Mouse (Mus musculus): ENCODE data around the gene Dcaf11. TPM values are rescaled to one million over a fixed set of nuclear protein-coding genes. Genes with fewer than 3 reads are reported as not detected.

Dcaf11 gene
- polyA plus RNA-seq, 1 experiment from 2014 or later = 130 TPM

GRCm38 (mm10) chr14:55576376-55576775, 16.6 kb downstream of the Dcaf11 start:
- ATAC-seq (no peak), DNase-seq (ENCODE audit: low spot score) (no peak)
- Histone ChIP-seq H3K9ac (ENCODE audit: low read length) (no peak overlapping the region), H3K4me2 (ENCODE audit: low read length) (no peak overlapping the region), H3K27me3 (replicated peaks; ENCODE audit: control insufficient read depth, insufficient read depth, low read length) (no peaks in the 10 kb centered on the region), H3K9me3 (replicated peaks; ENCODE audit: control insufficient read depth, low read length) (no peaks in the 10 kb centered on the region), H3K4me3 (ENCODE audit: low read depth, low read length) (no peak overlapping the region), H3K27ac (ENCODE audit: low read depth, low read length) (no peak overlapping the region), H3K36me3 (ENCODE audit: control insufficient read depth, insufficient read depth, low read length) (peaks cover 6% of the 10 kb centered on the region), H3K4me1 (ENCODE audit: control insufficient read depth, insufficient read depth, low read length) (peaks cover 6% of the 10 kb centered on the region; the same call in 1 of the 2 replicates)
- 76% methylated on average over 16 of the region's 16 CpGs for WGBS

- Histone ChIP-seq H3K9ac (ENCODE audit: low read length) (peak within 1 kb of the TSS; percentile 94), H3K4me2 (ENCODE audit: low read length) (peak within 1 kb of the TSS; percentile 89), H3K27me3 (replicated peaks; ENCODE audit: control insufficient read depth, insufficient read depth, low read length) (no peaks in the 10 kb centered on the region), H3K4me3 (ENCODE audit: low read depth, low read length) (peak within 1 kb of the TSS; percentile 65), H3K27ac (ENCODE audit: low read depth, low read length) (peak within 1 kb of the TSS; percentile 88), H3K36me3 (ENCODE audit: control insufficient read depth, insufficient read depth, low read length) (peaks cover 9% of the 10 kb centered on the region), H3K4me1 (ENCODE audit: control insufficient read depth, insufficient read depth, low read length) (peaks cover 6% of the 10 kb centered on the region; the same call in 1 of the 2 replicates), H3K9me3 (replicated peaks; ENCODE audit: control insufficient read depth, low read length) (no peaks in the 10 kb centered on the region)
- peak; percentile 95 for ATAC-seq
- peak; percentile 92 for DNase-seq (ENCODE audit: low spot score)
- under 1% methylated on average over 20 of the region's 32 CpGs for WGBS
These were observed 18.3 kb downstream of the Dcaf11 start, which contains the start of gene Psme1 for GRCm38 (mm10) chr14:55577871-55578667. Gene Psme1 (plus strand): TSS chr14:55578123.

GRCm38 (mm10) chr14:55578668-55579269, 19.0 kb downstream of the Dcaf11 start:
- peak overlapping the region; percentile 89 for H3K4me2 ChIP-seq (ENCODE audit: low read length)
- DNase-seq (ENCODE audit: low spot score) (peak; percentile 55), ATAC-seq (no peak)
- H3K9me3 ChIP-seq (replicated peaks; ENCODE audit: control insufficient read depth, low read length) = no peaks in the 10 kb centered on the region
- peak overlapping the region; percentile 65 for H3K4me3 ChIP-seq (ENCODE audit: low read depth, low read length)
- peaks cover 6% of the 10 kb centered on the region; the same call in 1 of the 2 replicates for H3K4me1 ChIP-seq (ENCODE audit: control insufficient read depth, insufficient read depth, low read length)
- no peaks in the 10 kb centered on the region for H3K27me3 ChIP-seq (replicated peaks; ENCODE audit: control insufficient read depth, insufficient read depth, low read length)
- H3K27ac ChIP-seq (ENCODE audit: low read depth, low read length) = peak overlapping the region; percentile 88
- WGBS = 29% methylated on average over 6 of the region's 6 CpGs
- H3K36me3 ChIP-seq (ENCODE audit: control insufficient read depth, insufficient read depth, low read length) = peaks cover 9% of the 10 kb centered on the region
- peak overlapping the region; percentile 94 for H3K9ac ChIP-seq (ENCODE audit: low read length)

DNA sequence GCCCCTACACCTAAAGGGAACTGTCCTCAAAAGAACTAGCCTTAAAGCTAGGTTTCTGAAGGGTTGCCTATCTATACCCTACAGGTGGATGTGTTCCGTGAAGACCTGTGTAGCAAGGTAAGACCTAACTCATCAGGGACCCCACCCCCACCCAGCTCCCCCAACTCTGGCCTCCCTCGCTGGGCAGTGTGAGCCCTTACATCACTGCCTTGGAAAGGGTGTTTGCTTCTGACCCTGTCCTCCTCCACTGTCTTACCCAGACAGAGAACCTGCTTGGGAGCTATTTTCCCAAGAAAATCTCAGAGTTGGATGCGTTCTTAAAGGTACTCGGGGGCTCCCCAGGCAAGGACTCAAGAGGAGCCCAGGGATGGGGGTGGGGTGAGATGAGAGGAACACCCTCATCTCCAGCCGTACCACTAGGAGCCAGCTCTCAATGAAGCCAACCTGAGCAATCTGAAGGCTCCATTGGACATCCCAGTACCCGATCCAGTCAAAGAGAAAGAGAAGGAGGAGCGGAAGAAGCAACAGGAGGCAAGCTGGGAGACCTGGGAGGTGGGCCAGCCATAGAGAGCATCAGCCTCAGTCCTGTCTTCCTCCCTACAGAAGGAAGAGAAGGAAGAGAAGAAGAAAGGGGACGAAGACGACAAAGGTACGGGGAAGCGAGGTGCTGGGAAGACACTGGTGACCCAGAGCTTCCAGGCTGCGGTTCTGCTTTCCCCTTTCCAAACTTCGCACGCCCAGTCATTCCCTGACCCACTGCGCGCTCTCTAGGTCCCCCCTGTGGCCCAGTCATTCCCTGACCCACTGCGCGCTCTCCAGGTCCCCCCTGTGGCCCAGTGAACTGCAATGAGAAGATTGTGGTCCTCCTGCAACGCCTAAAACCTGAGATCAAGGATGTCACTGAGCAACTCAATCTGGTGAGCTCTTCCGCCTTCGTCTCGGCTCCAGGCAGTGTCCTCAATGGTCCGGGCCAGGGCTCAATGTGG, 20.0 kb downstream of the Dcaf11 start:
- Histone ChIP-seq H3K36me3 (ENCODE audit: control insufficient read depth, insufficient read depth, low read length) (peaks cover 9% of the 10 kb centered on the region), H3K27ac (ENCODE audit: low read depth, low read length) (no peak overlapping the region), H3K4me1 (ENCODE audit: control insufficient read depth, insufficient read depth, low read length) (peaks cover 6% of the 10 kb centered on the region; the same call in 1 of the 2 replicates), H3K27me3 (replicated peaks; ENCODE audit: control insufficient read depth, insufficient read depth, low read length) (no peaks in the 10 kb centered on the region), H3K9ac (ENCODE audit: low read length) (no peak overlapping the region), H3K4me2 (ENCODE audit: low read length) (no peak overlapping the region), H3K9me3 (replicated peaks; ENCODE audit: control insufficient read depth, low read length) (no peaks in the 10 kb centered on the region), H3K4me3 (ENCODE audit: low read depth, low read length) (no peak overlapping the region)
- 88% methylated on average over 23 of the region's 23 CpGs for WGBS
- no peak for DNase-seq (ENCODE audit: low spot score)
- no peak for ATAC-seq

DNA sequence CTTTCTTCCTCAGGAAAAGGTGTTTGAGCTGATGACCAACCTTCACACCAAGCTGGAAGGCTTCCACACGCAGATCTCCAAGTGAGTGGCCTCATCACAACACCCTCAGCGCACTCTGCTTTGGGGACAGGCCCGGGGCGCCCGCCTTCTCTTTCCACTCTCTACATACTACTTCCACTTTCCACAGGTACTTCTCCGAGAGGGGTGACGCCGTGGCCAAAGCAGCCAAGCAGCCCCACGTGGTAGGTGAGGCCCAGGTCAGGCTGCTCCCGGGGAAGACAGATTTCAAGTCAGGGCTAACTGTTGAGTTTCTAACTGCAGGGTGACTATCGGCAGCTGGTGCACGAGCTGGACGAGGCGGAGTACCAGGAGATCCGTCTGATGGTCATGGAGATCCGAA, 20.9 kb downstream of the Dcaf11 start:
- H3K9ac ChIP-seq (ENCODE audit: low read length) = no peak overlapping the region
- no peak for DNase-seq (ENCODE audit: low spot score)
- peaks cover 6% of the 10 kb centered on the region; the same call in 1 of the 2 replicates for H3K4me1 ChIP-seq (ENCODE audit: control insufficient read depth, insufficient read depth, low read length)
- H3K4me3 ChIP-seq (ENCODE audit: low read depth, low read length) = no peak overlapping the region
- no peak overlapping the region for H3K27ac ChIP-seq (ENCODE audit: low read depth, low read length)
- no peak overlapping the region for H3K4me2 ChIP-seq (ENCODE audit: low read length)
- WGBS = 93% methylated on average over 16 of the region's 16 CpGs
- H3K36me3 ChIP-seq (ENCODE audit: control insufficient read depth, insufficient read depth, low read length) = peaks cover 9% of the 10 kb centered on the region
- H3K27me3 ChIP-seq (replicated peaks; ENCODE audit: control insufficient read depth, insufficient read depth, low read length) = no peaks in the 10 kb centered on the region
- no peak for ATAC-seq
- H3K9me3 ChIP-seq (replicated peaks; ENCODE audit: control insufficient read depth, low read length) = no peaks in the 10 kb centered on the region

GRCm38 (mm10) chr14:55581981-55582681, 22.3 kb downstream of the Dcaf11 start:
- H3K9me3 ChIP-seq (replicated peaks; ENCODE audit: control insufficient read depth, low read length) = no peaks in the 10 kb centered on the region
- no peak overlapping the region for H3K27ac ChIP-seq (ENCODE audit: low read depth, low read length)
- peaks cover 9% of the 10 kb centered on the region for H3K36me3 ChIP-seq (ENCODE audit: control insufficient read depth, insufficient read depth, low read length)
- 73% methylated on average over 9 of the region's 9 CpGs for WGBS
- H3K4me2 ChIP-seq (ENCODE audit: low read length) = no peak overlapping the region
- ATAC-seq (no peak), DNase-seq (ENCODE audit: low spot score) (no peak)
- peaks cover 6% of the 10 kb centered on the region; the same call in 1 of the 2 replicates for H3K4me1 ChIP-seq (ENCODE audit: control insufficient read depth, insufficient read depth, low read length)
- H3K9ac ChIP-seq (ENCODE audit: low read length) = no peak overlapping the region
- no peaks in the 10 kb centered on the region for H3K27me3 ChIP-seq (replicated peaks; ENCODE audit: control insufficient read depth, insufficient read depth, low read length)
- no peak overlapping the region for H3K4me3 ChIP-seq (ENCODE audit: low read depth, low read length)

DNA sequence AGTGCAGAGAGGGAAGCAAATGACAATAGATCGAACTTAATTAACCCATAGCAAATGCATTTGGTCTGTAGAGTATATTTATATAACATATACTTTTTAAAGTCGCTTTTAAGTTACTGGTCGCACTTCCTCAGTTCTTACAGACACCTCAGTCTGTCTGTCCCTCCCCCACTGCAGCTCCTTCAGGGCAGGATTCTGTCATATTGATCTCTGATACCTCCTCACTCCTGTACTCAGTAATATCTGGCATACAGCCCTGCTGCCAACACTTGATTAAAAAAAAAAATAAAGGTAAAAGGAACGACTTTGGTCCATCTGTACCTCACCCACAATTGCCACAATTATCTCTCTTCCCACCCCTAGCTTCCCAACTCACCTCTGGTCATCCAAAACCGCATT, 24.5 kb downstream of the Dcaf11 start:
- peaks cover 15% of the 10 kb centered on the region for H3K36me3 ChIP-seq (ENCODE audit: control insufficient read depth, insufficient read depth, low read length)
- H3K9me3 ChIP-seq (replicated peaks; ENCODE audit: control insufficient read depth, low read length) = no peaks in the 10 kb centered on the region
- peak overlapping the region; percentile 67 for H3K9ac ChIP-seq (ENCODE audit: low read length)
- 32% methylated on average over 5 of the region's 5 CpGs for WGBS
- ATAC-seq (no peak), DNase-seq (ENCODE audit: low spot score) (no peak)
- H3K4me1 ChIP-seq (ENCODE audit: control insufficient read depth, insufficient read depth, low read length) = no peaks in the 10 kb centered on the region
- H3K27ac ChIP-seq (ENCODE audit: low read depth, low read length) = no peak overlapping the region
- H3K27me3 ChIP-seq (replicated peaks; ENCODE audit: control insufficient read depth, insufficient read depth, low read length) = no peaks in the 10 kb centered on the region
- H3K4me3 ChIP-seq (ENCODE audit: low read depth, low read length) = peak overlapping the region; percentile 39
- H3K4me2 ChIP-seq (ENCODE audit: low read length) = peak overlapping the region; percentile 67
